Mouse (Mus musculus) liver, postnatal 0 days (tissue): ENCODE data around the gene Eps15l1.

Experiments
- CTCF ChIP-seq: sonication (generic); IDR thresholded peaks from 2 replicates; pipeline ENCODE4 v1.5.1; 2016; ENCODE audit warnings: antibody characterized with exemption, low read depth
- EP300 ChIP-seq: IDR thresholded peaks from 2 replicates; pipeline ENCODE4 v1.6.1; 2016; ENCODE audit warnings: antibody characterized with exemption, low read depth, mild to moderate bottlenecking

- no peak for TF ChIP-seq CTCF
- 0 out of 2 replicates have a peak, but pooled peaks have one; percentile 11 for TF ChIP-seq EP300
Measured at GRCm38 (mm10) chr8:72317741-72318301, 103.4 kb downstream of the Eps15l1 start.
